Mouse (Mus musculus) liver, embryonic 14.5 days (tissue): ENCODE data around the gene Sfi1.

Experiments
- CTCF ChIP-seq: IDR thresholded peaks from 2 replicates; pipeline ENCODE4 v1.5.1; 2016; ENCODE audit warnings: antibody characterized with exemption, low read depth, control low read depth
- EP300 ChIP-seq: IDR thresholded peaks from 2 replicates; pipeline ENCODE4 v1.6.1; 2016; ENCODE audit warnings: antibody characterized with exemption, low read depth

- no peak for TF ChIP-seq CTCF
- TF ChIP-seq EP300 = no peak
Observed at GRCm38 (mm10) chr11:3242395-3242794, 49.1 kb upstream of the Sfi1 start.
